Mouse (Mus musculus) embryonic fibroblast, embryonic 13.5 days (primary cell): ENCODE data around the gene Wiz.

ENCODE experiments used
- CTCF ChIP-seq: IDR thresholded peaks from 2 replicates; pipeline ENCODE4 v1.5.1; 2011; ENCODE audit warnings: mild to moderate bottlenecking, control low read depth, low read length, moderate library complexity, borderline replicate concordance; ENCODE audit not compliant: insufficient read depth
- POLR2A ChIP-seq: IDR thresholded peaks from 2 replicates; pipeline ENCODE4 v1.6.1; 2011; ENCODE audit warnings: low read depth, mild to moderate bottlenecking, control low read depth, low read length, moderate library complexity

GRCm38 (mm10) chr17:32396266-32396665, 7.0 kb upstream of the Wiz start:
- no peak for TF ChIP-seq POLR2A
- no peak for TF ChIP-seq CTCF
